Mouse (Mus musculus): ENCODE results near the gene Aldh1a3.

The Aldh1a3 gene

GRCm38 (mm10) chr7:66427437-66428161, at the start of gene Aldh1a3:
Aldh1a3 (minus strand) TSS chr7:66427517.
- DNase-seq, result peak; percentile 34

- DNase-seq, result no peak
Observed at GRCm38 (mm10) chr7:66476289-66476688, 49.0 kb upstream of the Aldh1a3 start.

- DNase-seq, result peak; percentile 13
Observed at GRCm38 (mm10) chr7:66471641-66472216, 44.4 kb upstream of the Aldh1a3 start.

GRCm38 (mm10) chr7:66466641-66467040, 39.3 kb upstream of the Aldh1a3 start:
- DNase-seq, result no peak

- DNase-seq, result peak; percentile 21
Observed at GRCm38 (mm10) chr7:66465241-66465640, 37.9 kb upstream of the Aldh1a3 start.

GRCm38 (mm10) chr7:66463081-66463480, 35.8 kb upstream of the Aldh1a3 start:
- DNase-seq, result no peak

- DNase-seq, result no peak
Observed at GRCm38 (mm10) chr7:66451622-66452295, 24.4 kb upstream of the Aldh1a3 start.

GRCm38 (mm10) chr7:66449971-66450752, 22.8 kb upstream of the Aldh1a3 start:
- no peak for DNase-seq

GRCm38 (mm10) chr7:66448786-66449540, 21.6 kb upstream of the Aldh1a3 start:
- no peak for DNase-seq

- no peak for DNase-seq
Observed at GRCm38 (mm10) chr7:66448304-66448703, 21.0 kb upstream of the Aldh1a3 start.

GRCm38 (mm10) chr7:66446860-66447259, 19.5 kb upstream of the Aldh1a3 start:
- no peak for DNase-seq

- no peak for DNase-seq
Observed at GRCm38 (mm10) chr7:66445117-66445905, 18.0 kb upstream of the Aldh1a3 start.

- DNase-seq, result no peak
Observed at GRCm38 (mm10) chr7:66444706-66445105, 17.4 kb upstream of the Aldh1a3 start.

- no peak for DNase-seq
Observed at GRCm38 (mm10) chr7:66442501-66443369, 15.4 kb upstream of the Aldh1a3 start.

GRCm38 (mm10) chr7:66438787-66439669, 11.7 kb upstream of the Aldh1a3 start:
- DNase-seq, result no peak

GRCm38 (mm10) chr7:66434453-66434935, 7.2 kb upstream of the Aldh1a3 start:
- DNase-seq, result peak; percentile 79

- no peak for DNase-seq
Observed at GRCm38 (mm10) chr7:66427053-66427436, 272 bp downstream of the Aldh1a3 start.

GRCm38 (mm10) chr7:66421903-66422302, 5.4 kb downstream of the Aldh1a3 start:
- no peak for DNase-seq

GRCm38 (mm10) chr7:66418981-66419380, 8.3 kb downstream of the Aldh1a3 start:
- no peak for DNase-seq
